ENCODE assay signal across 25 mouse cellular contexts in genomic region chr3:89862182-89862761, GRCm38 (mm10). TPM values are rescaled to one million over a fixed set of nuclear protein-coding genes. Genes with fewer than 3 reads are reported as not detected.
A peak's percentile ranks its signal among the peaks of the same experiment; 100 is the strongest.
DNase-seq lines count a peak whose midpoint lies in the region; ATAC-seq and TF ChIP-seq lines count a peak whose summit lies in the region.
"Had no signal": no experiment of that assay in that cellular context is flagged by ENCODE, and none has a peak within 500 bp of the region (broad histone marks: within the 10 kb centered on the region; RNA-seq: fewer than 3 reads in every experiment).

No protein-coding gene starts in this region.

- H3K9me3 ChIP-seq in lung, postnatal 0 days (ENCODE audit: low read length) = no peaks in the 10 kb centered on the region
- H3K9me3 ChIP-seq: embryonic facial prominence, embryonic 15.5 days; heart, embryonic 15.5 days; intestine, embryonic 15.5 days; limb, embryonic 15.5 days; midbrain, embryonic 15.5 days had no signal

- H3K4me2 ChIP-seq in lung, postnatal 0 days (replicated peaks; ENCODE audit: low read depth, low read length) = no peak overlapping the region
- H3K4me2 ChIP-seq: embryonic facial prominence, embryonic 15.5 days; heart, embryonic 15.5 days; hindbrain, embryonic 14.5 days; intestine, embryonic 15.5 days; limb, embryonic 15.5 days; lung, embryonic 14.5 days; midbrain, embryonic 15.5 days had no signal

- no peak for TF ChIP-seq POLR2A in embryonic fibroblast, embryonic 13.5 days (IDR thresholded peaks at IDR 0.05; ENCODE audit: low read depth, low read length)
- no peak for TF ChIP-seq POLR2A in olfactory bulb, adult 2 months (IDR thresholded peaks at IDR 0.05; ENCODE audit: insufficient read depth, low read depth, low read length)

- peaks cover 3% of the 10 kb centered on the region for H3K4me1 ChIP-seq in lung, postnatal 0 days (ENCODE audit: insufficient read depth, low read depth, low read length)
- H3K4me1 ChIP-seq in embryonic fibroblast, embryonic 13.5 days (ENCODE audit: control insufficient read depth, insufficient read depth, low read length) = peaks cover 6% of the 10 kb centered on the region
- H3K4me1 ChIP-seq in olfactory bulb, adult 2 months (ENCODE audit: control insufficient read depth, insufficient read depth, low read length) = peaks cover 25% of the 10 kb centered on the region

- H3K4me3 ChIP-seq in lung, postnatal 0 days (ENCODE audit: low read depth, low read length) = no peak overlapping the region
- no peak overlapping the region for H3K4me3 ChIP-seq in embryonic fibroblast, embryonic 13.5 days (ENCODE audit: insufficient read depth, low read length)
- no peak overlapping the region for H3K4me3 ChIP-seq in olfactory bulb, adult 2 months (ENCODE audit: insufficient read depth, low read depth, low read length)
- H3K4me3 ChIP-seq: embryonic facial prominence, embryonic 15.5 days; heart, embryonic 15.5 days; intestine, embryonic 15.5 days; limb, embryonic 15.5 days; midbrain, embryonic 15.5 days had no signal

- WGBS in lung, postnatal 0 days = 60% methylated on average over 8 of the region's 8 CpGs
- 84% methylated on average over 8 of the region's 8 CpGs for WGBS in olfactory bulb, adult 2 months

- no peaks in the 10 kb centered on the region for H3K27me3 ChIP-seq in lung, postnatal 0 days (replicated peaks; ENCODE audit: insufficient read depth, low read length)
- H3K27me3 ChIP-seq: embryonic facial prominence, embryonic 15.5 days; heart, embryonic 15.5 days; intestine, embryonic 15.5 days; limb, embryonic 15.5 days had no signal

- H3K36me3 ChIP-seq in lung, postnatal 0 days (ENCODE audit: insufficient read depth, low read length) = no peaks in the 10 kb centered on the region
- H3K36me3 ChIP-seq: embryonic facial prominence, embryonic 15.5 days; heart, embryonic 15.5 days; limb, embryonic 15.5 days; midbrain, embryonic 15.5 days had no signal

- TF ChIP-seq CTCF in lung, postnatal 0 days (IDR thresholded peaks at IDR 0.05) = no peak
- no peak for TF ChIP-seq CTCF in embryonic fibroblast, embryonic 13.5 days (IDR thresholded peaks at IDR 0.05; ENCODE audit: borderline replicate concordance, insufficient read depth, low read length)
- no peak for TF ChIP-seq CTCF in olfactory bulb, adult 2 months (IDR thresholded peaks at IDR 0.05; ENCODE audit: insufficient read depth, low read depth, low read length)

- no peak overlapping the region for H3K9ac ChIP-seq in lung, postnatal 0 days (replicated peaks; ENCODE audit: low read depth)
- H3K9ac ChIP-seq: embryonic facial prominence, embryonic 15.5 days; heart, embryonic 15.5 days; intestine, embryonic 15.5 days; limb, embryonic 15.5 days; liver, embryonic 14.5 days; lung, embryonic 14.5 days; midbrain, embryonic 15.5 days had no signal

- DNase-seq in CD4-positive, CD25-positive, alpha-beta regulatory T cell, adult 2 months (ENCODE audit: low read depth, low spot score) = peak; percentile 59
- no peak for DNase-seq in lung, postnatal 0 days (ENCODE audit: low spot score)
- no peak for DNase-seq in lung, postnatal 14 days
- DNase-seq in left cerebral cortex, adult 8-10 months (ENCODE audit: low spot score in 2 of 2) = no peak
- no peak for DNase-seq in frontal cortex, adult 2 months (ENCODE audit: extremely low spot score in 1 of 2, low spot score in 1 of 2)
- DNase-seq: adrenal gland, postnatal 25 days; cerebellum, adult 11 months; cerebellum, adult 9-11 months; heart, postnatal 36 days; kidney, postnatal 36 days; left cerebral cortex, postnatal 4 days; lung, embryonic 14.5 days; lung, postnatal 4 days; spleen, adult 18-20 months had no signal

- H3K27ac ChIP-seq in lung, postnatal 0 days (ENCODE audit: low read length) = 0 out of 2 replicates have a peak overlapping the region, but pooled peaks have one; percentile 38
- peak overlapping the region; percentile 82; the same call in 1 of the 2 replicates for H3K27ac ChIP-seq in embryonic fibroblast, embryonic 13.5 days (ENCODE audit: insufficient read depth, low read length)
- H3K27ac ChIP-seq in olfactory bulb, adult 2 months (ENCODE audit: insufficient read depth, low read depth, low read length) = 0 out of 2 replicates have a peak overlapping the region, but pooled peaks have one; percentile 38
- H3K27ac ChIP-seq: embryonic facial prominence, embryonic 15.5 days; hindbrain, embryonic 14.5 days; intestine, embryonic 15.5 days; limb, embryonic 15.5 days; liver, embryonic 14.5 days; midbrain, embryonic 15.5 days had no signal

- TF ChIP-seq EP300 in lung, postnatal 0 days (IDR thresholded peaks at IDR 0.05) = no peak

- no peak for ATAC-seq in CD4-positive, CD25-positive, alpha-beta regulatory T cell, adult 4 months
- no peak for ATAC-seq in lung, postnatal 0 days
- ATAC-seq: intestine, embryonic 15.5 days; midbrain, embryonic 15.5 days had no signal

RNA-seq across cellular contexts. Expression of gene She, which starts 31.1 kb away (rescaled TPM):
- polyA plus RNA-seq in CD4-positive, CD25-positive, alpha-beta regulatory T cell, adult 4 months (2017; shearing (Covaris generic)) = 10 to 100 TPM in 1 of 2 experiments, 1 to 10 TPM in 1; 8.9 to 12.5 TPM
- polyA plus RNA-seq in lung, postnatal 0 days (2015; fragmentation: Nextera tagmentation; extraction: Ambion mirVana) = 11.2 and 12.1 TPM in 2 replicates
- 0.17 TPM in 1 of 2 replicates, not detected in the other for polyA plus RNA-seq in embryonic fibroblast, embryonic 13.5 days (2011; ENCODE audit: insufficient read length, low read depth, missing spikeins)
- polyA plus RNA-seq in olfactory bulb, adult 2 months (2012; ENCODE audit: insufficient read depth, insufficient read length, low replicate concordance, missing spikeins) = not detected in 2 replicates
- total RNA-seq in left cerebral cortex, adult 8-10 months (2022) = 1 to 10 TPM; 2.7 to 3.7 (median 3.4) TPM
- polyA plus RNA-seq in frontal cortex, adult 2 months (2012; rRNA removed) = 2.0 and 2.4 TPM in 2 replicates
- total RNA-seq: granulocyte monocyte progenitor cell, adult 5-6 weeks had no signal

RNA-seq across cellular contexts. Expression of gene Il6ra, which starts 50.7 kb away (rescaled TPM):
- 10 to 100 TPM; 18.3 to 20.4 TPM for polyA plus RNA-seq in CD4-positive, CD25-positive, alpha-beta regulatory T cell, adult 4 months (2017; shearing (Covaris generic))
- 15.7 and 17.9 TPM in 2 replicates for polyA plus RNA-seq in lung, postnatal 0 days (2015; fragmentation: Nextera tagmentation; extraction: Ambion mirVana)
- 1.9 and 2.3 TPM in 2 replicates for polyA plus RNA-seq in embryonic fibroblast, embryonic 13.5 days (2011; ENCODE audit: insufficient read length, low read depth, missing spikeins)
- not detected in 2 replicates for polyA plus RNA-seq in olfactory bulb, adult 2 months (2012; ENCODE audit: insufficient read depth, insufficient read length, low replicate concordance, missing spikeins)
- 1 to 10 TPM; 3.8 to 6.6 (median 5.3) TPM for total RNA-seq in left cerebral cortex, adult 8-10 months (2022)
- polyA plus RNA-seq in frontal cortex, adult 2 months (2012; rRNA removed) = 1.7 and 2.3 TPM in 2 replicates
